Mouse (Mus musculus) limb, embryonic 12.5 days (tissue): Measurements from ENCODE around the gene Xkr7. TPM values are rescaled to one million over a fixed set of nuclear protein-coding genes. Genes with fewer than 3 reads are reported as not detected.

ENCODE experiments used
- ATAC-seq: fragments of 200-750 bp; cut with Nextera tagmentation; 2 replicates; pipeline ENCODE4 v1.8.0; 2017; ENCODE audit warnings: low read depth, moderate TSS enrichment; ENCODE audit not compliant: insufficient number of reproducible peaks, insufficient read depth, low FRiP score, low TSS enrichment
- H3K27ac ChIP-seq: fragments of 300-500 bp; sonication (generic); 2 replicates; pipeline ENCODE4 v1.5.1; 2016; ENCODE audit warnings: mild to moderate bottlenecking, moderate library complexity
- H3K27me3 ChIP-seq: fragments of 300-500 bp; sonication (generic); 2 replicates; pipeline ENCODE4 v1.6.1; 2016; ENCODE audit warnings: mild to moderate bottlenecking, moderate library complexity
- H3K36me3 ChIP-seq: fragments of 300-500 bp; sonication (generic); 2 replicates; pipeline ENCODE4 v1.6.1; 2016; ENCODE audit warnings: mild to moderate bottlenecking, moderate library complexity
- H3K4me1 ChIP-seq: fragments of 300-500 bp; sonication (generic); replicated peaks from 2 replicates; pipeline ENCODE4 v1.6.1; 2016
- H3K4me2 ChIP-seq: fragments of 300-500 bp; sonication (generic); 2 replicates; pipeline ENCODE4 v1.6.1; 2016; ENCODE audit warnings: mild to moderate bottlenecking, moderate library complexity
- H3K4me3 ChIP-seq: fragments of 300-500 bp; sonication (generic); replicated peaks from 2 replicates; pipeline ENCODE4 v1.5.1; 2016; ENCODE audit warnings: mild to moderate bottlenecking
- H3K9ac ChIP-seq: fragments of 300-500 bp; sonication (generic); replicated peaks from 2 replicates; pipeline ENCODE4 v1.6.1; 2016; ENCODE audit warnings: mild to moderate bottlenecking, moderate library complexity
- H3K9me3 ChIP-seq: fragments of 300-500 bp; sonication (generic); 2 replicates; pipeline ENCODE4 v1.6.1; 2016; ENCODE audit warnings: mild to moderate bottlenecking, moderate library complexity
- WGBS: fragments of 180-500 bp; shearing (Covaris S2); methylation state at CpG from one replicate; pipeline ENCODE4 v1.1.7; 2016; 5-methylcytosine and 5-hydroxymethylcytosine counted together
- polyA plus RNA-seq: library from polyadenylated mRNA; unstranded; fragments of >200 nt; fragmentation: Nextera tagmentation; extraction: Ambion mirVana; gene quantifications from 2 replicates; pipeline ENCODE4 v1.2.1, GENCODE M21; 2016

Gene Xkr7
- polyA plus RNA-seq, 1 experiment from 2014 or later: not detected

DNA sequence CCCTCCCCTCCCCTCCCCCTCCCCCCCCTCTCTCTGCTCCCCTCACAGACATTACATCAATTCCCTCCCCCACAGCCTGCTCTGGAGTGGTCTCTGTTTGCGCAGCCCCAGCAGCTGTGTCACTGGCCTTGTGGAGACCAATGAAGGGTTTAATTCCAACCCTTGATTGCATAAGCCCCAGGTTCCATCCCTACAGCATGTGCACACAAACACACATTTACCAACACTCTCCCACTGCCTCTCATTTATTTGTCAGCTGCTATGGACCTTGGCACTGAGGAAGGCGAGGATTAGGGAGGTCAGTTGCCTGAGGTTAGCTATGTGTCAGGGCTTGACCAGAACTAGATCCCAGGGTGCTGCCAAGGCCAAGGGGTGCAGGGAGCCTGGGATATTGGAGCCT is 44.3 kb downstream of the Xkr7 start:
- peaks cover 58% of the 10 kb centered on the region for H3K27me3 ChIP-seq
- WGBS: 57% methylated on average over 2 of the region's 2 CpGs
- ATAC-seq: no peak
- H3K9ac ChIP-seq: no peak overlapping the region
- H3K36me3 ChIP-seq: no peaks in the 10 kb centered on the region
- H3K4me2 ChIP-seq: no peak overlapping the region
- H3K4me3 ChIP-seq: no peak overlapping the region
- H3K4me1 ChIP-seq: peaks cover 8% of the 10 kb centered on the region; the same call in 1 of the 2 replicates
- no peaks in the 10 kb centered on the region; the same call in 1 of the 2 replicates for H3K9me3 ChIP-seq
- H3K27ac ChIP-seq: no peak overlapping the region

GRCm38 (mm10) chr2:153080841-153081523 is 49.3 kb downstream of the Xkr7 start:
- peaks cover 18% of the 10 kb centered on the region for H3K27me3 ChIP-seq
- ATAC-seq: no peak
- H3K36me3 ChIP-seq: no peaks in the 10 kb centered on the region
- H3K9ac ChIP-seq: no peak overlapping the region
- H3K4me3 ChIP-seq: no peak overlapping the region
- 34% methylated on average over 32 of the region's 32 CpGs for WGBS
- 0 out of 2 replicates have a peak, but pooled peaks cover 2% of the 10 kb centered on the region for H3K4me1 ChIP-seq
- H3K9me3 ChIP-seq: no peaks in the 10 kb centered on the region
- H3K4me2 ChIP-seq: no peak overlapping the region
- H3K27ac ChIP-seq: no peak overlapping the region

DNA sequence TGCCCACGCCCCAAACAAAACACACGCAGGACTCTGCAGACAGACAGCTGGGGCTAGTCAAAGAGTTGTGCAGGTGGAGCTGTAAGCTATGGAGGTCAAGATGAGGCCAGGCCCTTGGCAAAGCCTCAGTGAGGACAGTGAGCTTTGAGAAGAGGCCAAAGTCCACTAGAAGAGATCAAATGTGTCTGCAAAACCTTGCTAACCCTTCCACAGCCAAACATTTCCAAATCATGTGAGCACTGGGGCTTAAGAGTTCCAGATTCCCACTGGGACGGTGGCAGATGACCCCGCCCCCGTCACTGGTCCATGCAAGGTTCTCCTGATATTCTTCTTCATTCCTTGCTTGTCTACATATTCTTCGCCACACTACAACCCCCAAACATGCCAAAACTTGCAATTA is 50.2 kb downstream of the Xkr7 start:
- WGBS: 85% methylated on average over 6 of the region's 6 CpGs
- Histone ChIP-seq H3K4me2 (no peak overlapping the region), H3K36me3 (no peaks in the 10 kb centered on the region), H3K9ac (no peak overlapping the region), H3K27ac (no peak overlapping the region), H3K4me1 (no peaks in the 10 kb centered on the region), H3K27me3 (peaks cover 18% of the 10 kb centered on the region), H3K9me3 (no peaks in the 10 kb centered on the region), H3K4me3 (no peak overlapping the region)
- no peak for ATAC-seq

DNA sequence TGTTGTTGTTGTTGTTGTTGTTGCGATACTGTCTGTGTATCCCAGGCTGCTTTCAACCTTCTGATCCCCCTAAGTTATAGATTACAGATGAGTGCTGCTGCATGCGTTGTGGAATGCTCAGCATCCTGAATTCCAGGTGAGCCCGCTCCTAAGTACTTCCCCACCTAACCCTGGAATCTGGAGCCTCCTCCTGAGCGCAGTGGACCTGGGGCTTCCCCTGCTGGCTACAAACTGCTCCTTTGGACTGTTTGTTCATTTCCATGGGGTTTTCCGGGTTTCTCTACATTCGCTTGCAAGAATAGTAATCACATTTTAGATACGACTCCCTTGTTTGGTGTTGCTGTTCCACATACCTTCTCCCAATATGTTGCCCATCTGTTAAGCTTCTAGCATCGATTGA is 51.6 kb downstream of the Xkr7 start:
- Histone ChIP-seq H3K36me3 (no peaks in the 10 kb centered on the region), H3K4me1 (no peaks in the 10 kb centered on the region), H3K9me3 (no peaks in the 10 kb centered on the region), H3K4me3 (no peak overlapping the region), H3K4me2 (no peak overlapping the region), H3K27ac (no peak overlapping the region), H3K27me3 (peaks cover 9% of the 10 kb centered on the region), H3K9ac (no peak overlapping the region)
- WGBS: 82% methylated on average over 8 of the region's 8 CpGs
- ATAC-seq: no peak

- Histone ChIP-seq H3K9ac (no peak overlapping the region), H3K4me3 (no peak overlapping the region), H3K27me3 (peaks cover 8% of the 10 kb centered on the region; the same call in 1 of the 2 replicates), H3K4me1 (no peaks in the 10 kb centered on the region), H3K36me3 (no peaks in the 10 kb centered on the region), H3K9me3 (no peaks in the 10 kb centered on the region), H3K4me2 (no peak overlapping the region), H3K27ac (no peak overlapping the region)
- WGBS: 87% methylated on average over 4 of the region's 4 CpGs
- no peak for ATAC-seq
These were observed 52.2 kb downstream of the Xkr7 start for GRCm38 (mm10) chr2:153083824-153084223.

DNA sequence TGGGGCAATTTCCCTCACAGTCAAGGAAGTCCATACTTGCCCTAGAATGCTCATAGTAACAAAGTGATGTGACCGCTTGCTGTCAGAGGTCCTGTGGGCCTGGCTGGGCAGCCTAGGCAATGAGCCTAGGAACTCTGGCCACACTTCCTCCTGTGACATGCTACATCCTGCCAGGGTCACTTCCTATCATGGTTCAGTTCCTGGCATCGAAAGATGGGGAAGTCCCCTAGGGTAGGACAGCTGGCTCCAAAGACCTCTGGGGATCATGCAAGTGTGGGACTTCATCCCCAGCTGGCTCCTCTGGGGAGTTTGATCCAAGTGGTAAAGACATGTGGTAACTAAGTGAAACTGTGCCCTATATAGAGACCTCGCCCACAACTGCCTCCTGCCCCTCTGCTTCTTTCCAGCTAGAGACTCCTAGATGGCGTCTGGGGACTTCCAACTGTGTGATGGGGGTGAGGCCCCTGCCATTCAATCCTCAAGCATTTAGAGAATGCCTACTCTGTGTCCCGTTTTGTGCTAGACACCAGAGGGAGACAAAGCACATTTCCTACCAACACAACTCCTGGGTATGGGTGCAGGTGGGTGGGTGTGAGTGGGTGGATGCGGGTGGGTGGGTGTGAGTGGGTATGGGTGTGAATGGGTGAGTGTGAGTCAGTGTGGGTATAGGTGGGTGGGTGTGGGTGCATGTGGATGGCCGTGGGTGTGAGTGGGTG is 52.8 kb downstream of the Xkr7 start:
- Histone ChIP-seq H3K27me3 (peaks cover 4% of the 10 kb centered on the region; the same call in 1 of the 2 replicates), H3K27ac (no peak overlapping the region), H3K4me1 (no peaks in the 10 kb centered on the region), H3K9ac (no peak overlapping the region), H3K4me3 (no peak overlapping the region), H3K4me2 (no peak overlapping the region), H3K36me3 (no peaks in the 10 kb centered on the region), H3K9me3 (no peaks in the 10 kb centered on the region)
- ATAC-seq: no peak
- 60% methylated on average over 7 of the region's 7 CpGs for WGBS

- no peak overlapping the region for H3K27ac ChIP-seq
- no peaks in the 10 kb centered on the region for H3K9me3 ChIP-seq
- no peak overlapping the region for H3K4me2 ChIP-seq
- H3K4me3 ChIP-seq: no peak overlapping the region
- peaks cover 4% of the 10 kb centered on the region; the same call in 1 of the 2 replicates for H3K27me3 ChIP-seq
- H3K4me1 ChIP-seq: no peaks in the 10 kb centered on the region
- ATAC-seq: no peak
- WGBS: 90% methylated on average over 6 of the region's 6 CpGs
- H3K36me3 ChIP-seq: no peaks in the 10 kb centered on the region
- H3K9ac ChIP-seq: no peak overlapping the region
These were observed 53.9 kb downstream of the Xkr7 start for GRCm38 (mm10) chr2:153085556-153085955.

- H3K27ac ChIP-seq: no peak overlapping the region
- no peaks in the 10 kb centered on the region for H3K4me1 ChIP-seq
- no peak overlapping the region for H3K4me2 ChIP-seq
- ATAC-seq: no peak
- no peaks in the 10 kb centered on the region for H3K36me3 ChIP-seq
- H3K27me3 ChIP-seq: no peaks in the 10 kb centered on the region; the same call in 1 of the 2 replicates
- no peaks in the 10 kb centered on the region for H3K9me3 ChIP-seq
- WGBS: 83% methylated on average over 4 of the region's 4 CpGs
- H3K4me3 ChIP-seq: no peak overlapping the region
- H3K9ac ChIP-seq: no peak overlapping the region
These were observed 54.5 kb downstream of the Xkr7 start for GRCm38 (mm10) chr2:153086166-153086565.

GRCm38 (mm10) chr2:153087091-153087490 is 55.4 kb downstream of the Xkr7 start:
- no peaks in the 10 kb centered on the region for H3K36me3 ChIP-seq
- H3K27me3 ChIP-seq: no peaks in the 10 kb centered on the region; the same call in 1 of the 2 replicates
- WGBS: 90% methylated on average over 10 of the region's 10 CpGs

DNA sequence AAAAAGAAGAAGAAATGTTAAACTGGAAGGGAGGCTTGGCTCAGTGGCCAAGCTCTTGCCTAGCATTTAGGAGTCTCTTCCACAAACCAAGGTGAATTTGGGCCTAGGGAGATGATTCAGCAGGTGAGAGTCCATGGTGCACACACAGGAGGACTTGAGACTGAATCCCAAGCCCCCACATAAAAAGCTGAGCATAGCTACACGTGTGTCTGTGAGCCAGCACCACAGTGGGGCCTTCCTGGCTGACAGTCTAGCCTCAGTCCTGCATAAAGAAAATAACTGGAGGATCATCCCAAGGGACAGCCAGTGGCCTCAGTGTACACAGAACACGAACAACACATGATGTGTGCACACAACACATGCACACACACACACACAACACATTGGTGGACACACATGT is 57.7 kb downstream of the Xkr7 start:
- H3K4me3 ChIP-seq: no peak overlapping the region
- H3K9ac ChIP-seq: no peak overlapping the region
- H3K27ac ChIP-seq: no peak overlapping the region
- WGBS: 70% methylated on average over 2 of the region's 2 CpGs
- no peak for ATAC-seq
- H3K9me3 ChIP-seq: 0 out of 2 replicates have a peak, but pooled peaks cover 2% of the 10 kb centered on the region
- no peak overlapping the region for H3K4me2 ChIP-seq
- H3K4me1 ChIP-seq: no peaks in the 10 kb centered on the region
- no peaks in the 10 kb centered on the region for H3K36me3 ChIP-seq
- no peaks in the 10 kb centered on the region for H3K27me3 ChIP-seq

More at GRCm38 (mm10) chr2:153087091-153087490, 55.4 kb downstream of the Xkr7 start:
- H3K9ac ChIP-seq: no peak overlapping the region
- no peak for ATAC-seq
- no peak overlapping the region for H3K4me3 ChIP-seq
- H3K4me2 ChIP-seq: no peak overlapping the region
- no peaks in the 10 kb centered on the region for H3K4me1 ChIP-seq
- H3K9me3 ChIP-seq: no peaks in the 10 kb centered on the region
- no peak overlapping the region for H3K27ac ChIP-seq

DNA sequence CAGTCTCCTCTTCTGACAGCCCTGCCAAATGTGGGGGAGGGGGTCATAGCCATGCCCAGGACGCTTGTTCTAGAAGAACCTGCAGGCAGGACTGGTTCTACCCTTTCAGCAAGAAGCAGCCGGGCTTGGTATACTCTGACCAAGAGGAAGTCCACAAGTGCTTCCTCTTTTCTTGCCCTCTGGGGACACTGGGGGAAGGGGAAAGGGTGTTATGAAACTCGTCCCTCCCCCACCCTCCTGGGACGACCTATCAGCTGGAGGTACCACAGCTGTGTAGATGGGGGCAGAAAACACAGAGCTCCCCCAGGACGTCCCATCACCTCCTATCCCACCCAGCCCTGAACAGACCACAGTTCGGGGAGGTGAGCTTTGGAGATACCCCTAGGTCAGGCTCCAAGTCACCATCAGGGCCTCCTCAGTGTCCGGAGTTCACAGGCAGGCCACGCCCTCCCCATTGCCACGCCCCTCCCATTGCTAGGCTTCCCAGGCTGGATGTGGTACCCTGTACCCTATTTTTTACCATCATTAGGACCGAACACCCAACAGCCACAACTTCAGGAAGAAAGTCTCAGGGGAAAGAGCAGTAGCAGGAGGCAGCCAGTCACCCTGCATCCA is 59.0 kb downstream of the Xkr7 start:
- Histone ChIP-seq H3K9me3 (0 out of 2 replicates have a peak, but pooled peaks cover 2% of the 10 kb centered on the region), H3K4me3 (no peak overlapping the region), H3K9ac (no peak overlapping the region), H3K27ac (no peak overlapping the region), H3K4me2 (no peak overlapping the region), H3K36me3 (no peaks in the 10 kb centered on the region), H3K27me3 (no peaks in the 10 kb centered on the region), H3K4me1 (no peaks in the 10 kb centered on the region)
- no peak for ATAC-seq
- whole genome bisulfite sequencing: 35% methylated on average over 10 of the region's 10 CpGs
